Mouse (Mus musculus): ENCODE measurements around the gene Gm43302. TPM values are rescaled to one million over a fixed set of nuclear protein-coding genes. Genes with fewer than 3 reads are reported as not detected.
"Not testable (repeated sequence)": the region's sequence is repeated elsewhere in the genome, so short reads cannot be mapped to it uniquely, and the experiment has no call there.

The Gm43302 gene
- polyA plus RNA-seq, 1 experiment from 2014 or later, result not detected

DNA sequence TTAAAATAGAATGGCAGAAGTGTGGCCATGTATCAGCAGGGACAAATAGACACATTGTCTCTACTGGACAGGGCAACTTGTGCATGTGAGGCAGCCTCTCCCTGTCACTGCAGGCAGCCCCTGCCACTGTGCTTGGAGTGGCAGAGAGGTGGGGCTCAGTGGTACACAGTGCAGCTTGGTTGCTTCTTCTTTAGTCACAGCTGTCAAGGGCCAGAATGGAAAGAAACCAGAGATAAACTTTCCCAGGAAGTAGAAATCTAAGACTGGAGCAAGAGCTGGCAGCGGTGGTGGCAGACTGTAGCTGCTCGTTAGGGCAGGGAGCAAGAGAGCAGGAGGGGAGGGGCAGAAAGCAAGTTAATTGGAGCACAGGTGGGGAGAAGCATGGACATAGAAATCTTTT, 8.0 kb upstream of the Gm43302 start:
- H3K4me2 ChIP-seq (replicated peaks; ENCODE audit: low read depth, low read length), result no peak overlapping the region
- H3K36me3 ChIP-seq (ENCODE audit: control insufficient read depth, insufficient read depth, low read length), result no peaks in the 10 kb centered on the region
- H3K4me3 ChIP-seq (ENCODE audit: low read length), result no peak overlapping the region
- no peak overlapping the region for H3K9ac ChIP-seq (ENCODE audit: low read depth, low read length)
- no peaks in the 10 kb centered on the region for H3K9me3 ChIP-seq (ENCODE audit: control insufficient read depth, low read length)
- no peak overlapping the region for H3K27ac ChIP-seq (ENCODE audit: low read depth, low read length)
- WGBS, result 29% methylated on average over 2 of the region's 2 CpGs
- H3K27me3 ChIP-seq (ENCODE audit: control insufficient read depth, insufficient read depth, low read length), result no peaks in the 10 kb centered on the region
- H3K4me1 ChIP-seq (ENCODE audit: control insufficient read depth, insufficient read depth, low read length), result no peaks in the 10 kb centered on the region
- no peak; the same call in 1 of the 2 replicates for ATAC-seq (ENCODE audit: low FRiP score, low TSS enrichment)

DNA sequence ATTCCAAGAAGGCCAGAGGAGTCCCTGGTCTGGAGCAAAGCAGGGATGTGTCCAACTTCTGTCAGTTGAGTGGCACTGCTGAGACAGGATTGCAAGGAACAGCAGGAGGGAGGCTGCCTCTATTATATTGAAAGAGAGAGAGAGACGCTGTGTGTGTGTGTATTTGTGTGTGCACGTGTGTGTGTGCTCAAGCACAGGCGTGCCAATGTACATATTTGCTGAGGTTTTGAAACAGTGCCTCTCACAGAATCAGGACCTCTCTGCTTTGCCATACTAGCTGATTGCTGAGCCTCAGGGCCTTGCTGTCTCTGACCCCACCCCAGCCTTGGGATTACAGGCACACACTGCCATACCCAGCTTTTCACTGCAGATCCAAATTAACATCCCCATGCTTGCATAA, 2.3 kb upstream of the Gm43302 start:
- Histone ChIP-seq H3K27me3 (ENCODE audit: control insufficient read depth, insufficient read depth, low read length) (no peaks in the 10 kb centered on the region), H3K4me2 (replicated peaks; ENCODE audit: low read depth, low read length) (no peak overlapping the region), H3K4me1 (ENCODE audit: control insufficient read depth, insufficient read depth, low read length) (no peaks in the 10 kb centered on the region), H3K9me3 (ENCODE audit: control insufficient read depth, low read length) (no peaks in the 10 kb centered on the region), H3K4me3 (ENCODE audit: low read length) (no peak overlapping the region), H3K9ac (ENCODE audit: low read depth, low read length) (no peak overlapping the region), H3K36me3 (ENCODE audit: control insufficient read depth, insufficient read depth, low read length) (no peaks in the 10 kb centered on the region), H3K27ac (ENCODE audit: low read depth, low read length) (no peak overlapping the region)
- ATAC-seq (ENCODE audit: low FRiP score, low TSS enrichment), result no peak
- 95% methylated on average over 3 of the region's 3 CpGs for WGBS

DNA sequence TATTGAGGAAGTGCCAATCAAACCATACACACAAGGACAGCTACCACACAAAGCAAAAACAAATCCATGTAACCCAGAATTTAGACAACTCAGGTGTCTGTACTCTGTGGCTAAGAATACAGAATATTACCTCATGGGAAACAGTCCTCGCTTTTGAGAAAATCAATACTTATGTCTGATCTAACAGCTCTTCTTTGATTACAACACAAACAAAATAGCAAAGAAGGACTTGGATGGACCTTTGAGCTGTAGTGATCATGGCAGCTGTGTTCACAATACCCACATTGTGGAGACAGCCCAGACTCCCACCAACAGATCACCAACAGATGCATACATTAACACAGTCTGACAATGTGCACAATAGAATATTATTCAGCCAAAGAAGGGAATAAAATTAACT, 1.0 kb downstream of the Gm43302 start:
- no peaks in the 10 kb centered on the region for H3K9me3 ChIP-seq (ENCODE audit: control insufficient read depth, low read length)
- H3K36me3 ChIP-seq (ENCODE audit: control insufficient read depth, insufficient read depth, low read length), result no peaks in the 10 kb centered on the region
- no peaks in the 10 kb centered on the region for H3K4me1 ChIP-seq (ENCODE audit: control insufficient read depth, insufficient read depth, low read length)
- no peak for ATAC-seq (ENCODE audit: low FRiP score, low TSS enrichment)
- H3K9ac ChIP-seq (ENCODE audit: low read depth, low read length), result no peak overlapping the region
- 82% methylated on average over 1 of the region's 1 CpGs for WGBS
- H3K4me3 ChIP-seq (ENCODE audit: low read length), result no peak overlapping the region
- no peak overlapping the region for H3K27ac ChIP-seq (ENCODE audit: low read depth, low read length)
- H3K27me3 ChIP-seq (ENCODE audit: control insufficient read depth, insufficient read depth, low read length), result no peaks in the 10 kb centered on the region
- H3K4me2 ChIP-seq (replicated peaks; ENCODE audit: low read depth, low read length), result no peak overlapping the region

DNA sequence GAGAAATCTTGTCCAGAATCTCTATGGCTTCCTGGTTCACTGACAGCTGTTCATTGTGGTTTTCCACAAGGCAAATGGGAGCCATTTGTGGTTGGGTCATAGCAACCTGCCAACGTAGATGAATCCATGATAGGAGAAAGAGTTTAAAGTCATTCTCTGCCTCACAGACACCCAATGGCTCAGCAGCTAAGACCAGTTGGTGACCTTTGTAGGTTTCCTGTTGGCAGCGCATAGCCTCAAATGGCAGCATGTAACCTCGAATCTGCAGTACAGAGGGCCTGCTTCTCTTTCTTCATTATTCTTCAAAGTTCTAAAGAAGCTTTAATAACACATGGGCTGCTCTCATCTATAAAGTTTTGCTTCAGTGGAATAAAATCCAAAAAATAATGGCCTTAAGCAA, 2.6 kb downstream of the Gm43302 start:
- H3K27ac ChIP-seq (ENCODE audit: low read depth, low read length); H3K9ac ChIP-seq (ENCODE audit: low read depth, low read length); H3K27me3 ChIP-seq (ENCODE audit: control insufficient read depth, insufficient read depth, low read length); H3K9me3 ChIP-seq (ENCODE audit: control insufficient read depth, low read length); H3K36me3 ChIP-seq (ENCODE audit: control insufficient read depth, insufficient read depth, low read length); H3K4me3 ChIP-seq (ENCODE audit: low read length); H3K4me1 ChIP-seq (ENCODE audit: control insufficient read depth, insufficient read depth, low read length); ATAC-seq (ENCODE audit: low FRiP score, low TSS enrichment); H3K4me2 ChIP-seq (replicated peaks; ENCODE audit: low read depth, low read length): not testable (repeated sequence)
- WGBS, result 92% methylated on average over 3 of the region's 3 CpGs

DNA sequence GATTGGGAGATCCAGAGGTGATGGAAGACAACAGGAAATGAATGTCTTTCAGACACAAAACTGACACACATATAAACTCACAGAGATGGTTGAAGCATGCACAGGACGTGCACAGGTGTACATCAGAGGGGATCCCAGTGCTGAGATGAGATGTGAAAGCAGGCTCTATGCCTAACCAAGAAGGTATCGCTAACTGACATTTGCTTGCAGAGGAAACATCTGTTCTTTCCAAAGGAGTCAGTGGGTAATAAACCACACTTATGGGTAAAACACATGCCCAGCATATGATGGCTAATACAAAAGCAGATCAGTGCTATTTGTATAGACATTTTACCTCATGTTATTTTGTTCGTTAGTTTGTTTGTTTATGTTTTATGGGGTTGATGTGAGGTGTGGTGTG, 32.8 kb downstream of the Gm43302 start:
- H3K9ac ChIP-seq (ENCODE audit: low read depth, low read length); H3K4me2 ChIP-seq (replicated peaks; ENCODE audit: low read depth, low read length); H3K27me3 ChIP-seq (ENCODE audit: control insufficient read depth, insufficient read depth, low read length); H3K9me3 ChIP-seq (ENCODE audit: control insufficient read depth, low read length); H3K36me3 ChIP-seq (ENCODE audit: control insufficient read depth, insufficient read depth, low read length); H3K4me1 ChIP-seq (ENCODE audit: control insufficient read depth, insufficient read depth, low read length); ATAC-seq (ENCODE audit: low FRiP score, low TSS enrichment); H3K4me3 ChIP-seq (ENCODE audit: low read length); H3K27ac ChIP-seq (ENCODE audit: low read depth, low read length): not testable (repeated sequence)
- no CpG with 5 or more reads among the region's 3 CpGs for WGBS

DNA sequence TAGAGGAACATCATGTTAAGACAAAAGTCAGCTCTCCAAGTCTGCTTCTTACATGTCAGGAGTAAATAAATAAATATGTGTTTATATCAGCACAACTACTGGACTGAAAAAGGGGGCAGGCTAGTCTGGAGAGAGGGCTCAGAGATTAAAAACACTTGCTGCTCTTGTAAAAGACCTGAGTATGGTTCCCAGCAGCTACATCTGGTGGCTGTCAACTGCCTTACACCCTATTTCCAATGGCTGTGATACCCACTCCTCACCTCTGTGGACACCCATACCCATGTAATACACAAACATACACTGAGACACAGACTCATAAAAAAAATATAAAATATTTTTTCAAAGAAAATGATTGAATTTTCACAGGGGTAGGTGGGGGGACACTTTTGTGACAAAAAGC, 41.0 kb downstream of the Gm43302 start:
- no peak overlapping the region for H3K9ac ChIP-seq (ENCODE audit: low read depth, low read length)
- no peaks in the 10 kb centered on the region for H3K36me3 ChIP-seq (ENCODE audit: control insufficient read depth, insufficient read depth, low read length)
- H3K9me3 ChIP-seq (ENCODE audit: control insufficient read depth, low read length), result no peaks in the 10 kb centered on the region
- H3K27me3 ChIP-seq (ENCODE audit: control insufficient read depth, insufficient read depth, low read length), result no peaks in the 10 kb centered on the region
- no peak for ATAC-seq (ENCODE audit: low FRiP score, low TSS enrichment)
- H3K27ac ChIP-seq (ENCODE audit: low read depth, low read length), result no peak overlapping the region
- H3K4me2 ChIP-seq (replicated peaks; ENCODE audit: low read depth, low read length), result no peak overlapping the region
- H3K4me1 ChIP-seq (ENCODE audit: control insufficient read depth, insufficient read depth, low read length), result no peaks in the 10 kb centered on the region
- no peak overlapping the region for H3K4me3 ChIP-seq (ENCODE audit: low read length)

DNA sequence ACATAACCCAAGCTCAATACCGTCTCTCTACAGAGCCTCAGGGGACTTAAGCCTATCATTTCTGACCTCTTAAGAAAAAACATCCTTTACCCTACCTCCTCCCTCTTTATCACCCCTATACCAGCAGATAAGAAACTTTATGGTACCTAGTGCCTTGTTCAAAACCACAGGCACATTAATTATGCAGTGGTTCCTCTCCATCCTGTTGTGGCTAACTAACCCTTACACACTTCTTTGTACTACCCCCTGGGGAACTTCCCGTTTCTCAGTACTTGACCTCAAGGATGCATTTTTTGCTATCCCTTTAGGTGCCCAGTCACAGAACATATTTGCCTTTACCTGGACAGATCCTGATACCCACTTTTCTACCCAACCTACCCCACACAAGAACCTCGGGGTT, 48.8 kb downstream of the Gm43302 start:
- H3K9me3 ChIP-seq (ENCODE audit: control insufficient read depth, low read length); H3K9ac ChIP-seq (ENCODE audit: low read depth, low read length); H3K4me1 ChIP-seq (ENCODE audit: control insufficient read depth, insufficient read depth, low read length); H3K4me3 ChIP-seq (ENCODE audit: low read length); H3K27ac ChIP-seq (ENCODE audit: low read depth, low read length); H3K4me2 ChIP-seq (replicated peaks; ENCODE audit: low read depth, low read length); ATAC-seq (ENCODE audit: low FRiP score, low TSS enrichment); H3K27me3 ChIP-seq (ENCODE audit: control insufficient read depth, insufficient read depth, low read length); H3K36me3 ChIP-seq (ENCODE audit: control insufficient read depth, insufficient read depth, low read length): not testable (repeated sequence)
- WGBS, result 71% methylated on average over 3 of the region's 3 CpGs

DNA sequence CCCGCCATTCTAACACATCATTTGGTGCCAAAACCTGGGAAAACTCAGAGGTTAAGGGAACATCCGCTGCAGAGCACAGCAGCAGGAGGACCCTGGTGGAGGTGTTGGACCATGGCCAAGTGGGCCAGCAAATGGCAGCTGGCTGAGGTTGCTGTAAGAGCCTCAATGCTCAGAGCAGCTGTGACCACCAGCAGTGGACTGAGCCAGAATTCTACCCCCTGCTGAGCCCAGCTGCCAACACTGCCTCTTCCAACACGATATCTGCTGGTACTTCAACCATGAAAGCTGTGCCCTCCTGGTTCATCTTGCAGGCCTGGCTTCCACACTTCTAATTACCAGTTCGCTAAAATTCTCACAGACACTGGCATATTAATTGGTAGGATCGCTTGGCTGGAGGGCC, 52.5 kb downstream of the Gm43302 start:
- not testable (repeated sequence) for H3K27me3 ChIP-seq (ENCODE audit: control insufficient read depth, insufficient read depth, low read length); ATAC-seq (ENCODE audit: low FRiP score, low TSS enrichment); H3K4me1 ChIP-seq (ENCODE audit: control insufficient read depth, insufficient read depth, low read length); H3K4me2 ChIP-seq (replicated peaks; ENCODE audit: low read depth, low read length); H3K4me3 ChIP-seq (ENCODE audit: low read length); H3K27ac ChIP-seq (ENCODE audit: low read depth, low read length); H3K9me3 ChIP-seq (ENCODE audit: control insufficient read depth, low read length); H3K36me3 ChIP-seq (ENCODE audit: control insufficient read depth, insufficient read depth, low read length); H3K9ac ChIP-seq (ENCODE audit: low read depth, low read length)
- WGBS, result 83% methylated on average over 5 of the region's 5 CpGs

DNA sequence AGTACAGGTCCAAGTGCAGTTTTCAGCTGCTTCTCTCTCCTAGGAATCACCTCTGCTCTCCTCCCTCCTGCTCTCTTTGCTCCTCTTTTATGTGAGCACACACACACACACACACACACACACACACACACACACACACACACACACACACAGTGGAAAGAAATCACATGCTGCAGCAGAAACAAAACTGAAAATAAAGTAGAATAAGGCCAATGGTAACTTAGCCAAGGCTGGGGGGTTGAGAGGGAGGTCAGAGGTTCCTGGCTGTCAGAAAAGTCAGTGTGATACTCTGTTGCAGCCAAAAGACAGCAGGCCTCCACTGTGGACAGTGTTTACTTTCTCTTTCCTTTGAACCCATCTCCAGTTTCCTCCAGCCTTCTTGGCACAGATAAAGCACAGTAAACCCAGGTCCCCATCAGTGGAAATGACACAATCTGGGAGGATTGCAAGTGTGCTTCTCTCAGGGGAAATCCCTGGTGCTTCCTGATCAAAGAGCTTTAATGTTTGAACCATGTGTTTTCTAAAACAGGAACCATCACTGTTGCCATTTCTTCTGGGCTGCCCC, 53.9 kb downstream of the Gm43302 start, which contains the start of gene Gbp10:
Gene Gbp10 (minus strand): TSS at position 51 of the 565 bp plus-strand sequence.
- not testable (repeated sequence) for H3K4me1 ChIP-seq (ENCODE audit: control insufficient read depth, insufficient read depth, low read length); H3K4me2 ChIP-seq (replicated peaks; ENCODE audit: low read depth, low read length); H3K9ac ChIP-seq (ENCODE audit: low read depth, low read length); H3K27ac ChIP-seq (ENCODE audit: low read depth, low read length); H3K36me3 ChIP-seq (ENCODE audit: control insufficient read depth, insufficient read depth, low read length); H3K27me3 ChIP-seq (ENCODE audit: control insufficient read depth, insufficient read depth, low read length); H3K9me3 ChIP-seq (ENCODE audit: control insufficient read depth, low read length); H3K4me3 ChIP-seq (ENCODE audit: low read length)
- ATAC-seq (ENCODE audit: low FRiP score, low TSS enrichment), result peak; percentile 32; the same call in 1 of the 2 replicates

DNA sequence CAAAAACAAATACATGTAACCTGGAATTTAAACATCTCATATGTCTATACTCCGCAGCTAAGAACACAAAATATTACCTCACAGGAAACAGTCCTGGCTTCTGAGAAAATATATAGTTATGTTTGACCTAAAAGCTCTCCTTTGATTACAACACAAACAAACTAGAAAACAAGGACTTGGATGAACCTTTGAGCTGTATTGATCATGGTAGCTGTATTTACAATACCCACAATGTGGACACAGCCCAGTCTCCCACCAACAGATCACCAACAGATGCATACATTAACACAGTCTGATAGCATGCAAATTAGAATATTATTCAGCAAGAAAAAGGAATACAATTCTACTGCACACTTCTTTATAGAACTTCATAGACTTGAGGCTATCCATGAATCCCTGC, 55.1 kb downstream of the Gm43302 start:
- not testable (repeated sequence) for H3K4me2 ChIP-seq (replicated peaks; ENCODE audit: low read depth, low read length); H3K4me3 ChIP-seq (ENCODE audit: low read length); H3K36me3 ChIP-seq (ENCODE audit: control insufficient read depth, insufficient read depth, low read length); H3K9ac ChIP-seq (ENCODE audit: low read depth, low read length); H3K27me3 ChIP-seq (ENCODE audit: control insufficient read depth, insufficient read depth, low read length); H3K4me1 ChIP-seq (ENCODE audit: control insufficient read depth, insufficient read depth, low read length); H3K9me3 ChIP-seq (ENCODE audit: control insufficient read depth, low read length); H3K27ac ChIP-seq (ENCODE audit: low read depth, low read length); ATAC-seq (ENCODE audit: low FRiP score, low TSS enrichment)
- 74% methylated on average over 1 of the region's 1 CpGs for WGBS
